ENCODE assay signal across 20 mouse cellular contexts in genomic region chr8:13513556-13514370, GRCm38 (mm10). TPM values are rescaled to one million over a fixed set of nuclear protein-coding genes. Genes with fewer than 3 reads are reported as not detected.
"Had no signal": no experiment of that assay in that cellular context is flagged by ENCODE, and none has a peak within 500 bp of the region (broad histone marks: within the 10 kb centered on the region; RNA-seq: fewer than 3 reads in every experiment).

No protein-coding gene starts in this region.

- H3K4me1 ChIP-seq: midbrain, embryonic 13.5 days; midbrain, embryonic 15.5 days; neural tube, embryonic 12.5 days had no signal

- H3K4me3 ChIP-seq: limb, embryonic 15.5 days; megakaryocyte, embryonic 14.5 days; midbrain, embryonic 13.5 days; midbrain, embryonic 15.5 days; neural tube, embryonic 12.5 days; stomach, embryonic 15.5 days had no signal

- DNase-seq: lung, adult 18-20 months; lung, postnatal 10 days; right cerebral cortex, postnatal 14 days; thymus, adult 18-20 months; thymus, postnatal 14 days; thymus, postnatal 36 days had no signal

- H3K9me3 ChIP-seq: limb, embryonic 15.5 days; midbrain, embryonic 13.5 days; midbrain, embryonic 15.5 days; neural tube, embryonic 12.5 days; stomach, embryonic 15.5 days had no signal

- ATAC-seq: midbrain, embryonic 13.5 days; midbrain, embryonic 15.5 days had no signal

- H3K9ac ChIP-seq: limb, embryonic 15.5 days; liver, embryonic 14.5 days; lung, embryonic 14.5 days; midbrain, embryonic 13.5 days; midbrain, embryonic 15.5 days; neural tube, embryonic 12.5 days; stomach, embryonic 15.5 days had no signal

- H3K4me2 ChIP-seq: limb, embryonic 15.5 days; lung, embryonic 14.5 days; midbrain, embryonic 11.5 days; midbrain, embryonic 13.5 days; midbrain, embryonic 15.5 days; neural tube, embryonic 12.5 days; stomach, embryonic 15.5 days had no signal

- H3K27ac ChIP-seq: limb, embryonic 15.5 days; liver, embryonic 14.5 days; macrophage; midbrain, embryonic 13.5 days; midbrain, embryonic 15.5 days; neural tube, embryonic 12.5 days; stomach, embryonic 15.5 days had no signal

- H3K36me3 ChIP-seq: limb, embryonic 15.5 days; midbrain, embryonic 13.5 days; midbrain, embryonic 15.5 days; neural tube, embryonic 12.5 days; stomach, embryonic 15.5 days had no signal

- H3K27me3 ChIP-seq: limb, embryonic 15.5 days; midbrain, embryonic 13.5 days; midbrain, embryonic 15.5 days; neural tube, embryonic 12.5 days; stomach, embryonic 15.5 days had no signal

RNA-seq across cellular contexts. Expression of gene 1700029H14Rik, which starts 48.5 kb away (rescaled TPM):
- polyA plus RNA-seq: limb, embryonic 15.5 days; lung, embryonic 14.5 days; lung, embryonic 16.5 days; macrophage; midbrain, embryonic 11.5 days; midbrain, embryonic 13.5 days; midbrain, embryonic 15.5 days; midbrain, postnatal 0 days; neural tube, embryonic 12.5 days; neural tube, embryonic 14.5 days; stomach, embryonic 15.5 days; thymus, postnatal 0 days had no signal
